Mouse (Mus musculus): ENCODE results near the gene Cd47. TPM values are rescaled to one million over a fixed set of nuclear protein-coding genes. Genes with fewer than 3 reads are reported as not detected.

Gene Cd47
- polyA plus RNA-seq, 1 experiment from 2014 or later: 32.2 TPM

GRCm38 (mm10) chr16:49894624-49895023, 94.3 kb downstream of the Cd47 start:
- no peak for DNase-seq (ENCODE audit: low spot score)
- H3K4me1 ChIP-seq: 0 out of 2 replicates have a peak, but pooled peaks cover 7% of the 10 kb centered on the region
- peaks cover 16% of the 10 kb centered on the region for H3K36me3 ChIP-seq (replicated peaks)
- H3K27me3 ChIP-seq (replicated peaks; ENCODE audit: low read depth, poor library complexity, severe bottlenecking): no peaks in the 10 kb centered on the region
- 60% methylated on average over 4 of the region's 4 CpGs for WGBS
- H3K4me3 ChIP-seq: no peak overlapping the region
- H3K27ac ChIP-seq (replicated peaks): no peak overlapping the region
- peaks cover 3% of the 10 kb centered on the region; the same call in 1 of the 2 replicates for H3K9me3 ChIP-seq

GRCm38 (mm10) chr16:49896132-49896531, 95.8 kb downstream of the Cd47 start:
- peaks cover 16% of the 10 kb centered on the region for H3K36me3 ChIP-seq (replicated peaks)
- WGBS: 77% methylated on average over 8 of the region's 8 CpGs
- H3K4me3 ChIP-seq: no peak overlapping the region
- no peak overlapping the region for H3K27ac ChIP-seq (replicated peaks)
- no peaks in the 10 kb centered on the region for H3K27me3 ChIP-seq (replicated peaks; ENCODE audit: low read depth, poor library complexity, severe bottlenecking)
- H3K9me3 ChIP-seq: peaks cover 3% of the 10 kb centered on the region; the same call in 1 of the 2 replicates
- 0 out of 2 replicates have a peak, but pooled peaks cover 7% of the 10 kb centered on the region for H3K4me1 ChIP-seq
- no peak for DNase-seq (ENCODE audit: low spot score)

GRCm38 (mm10) chr16:49901395-49901794, 101.1 kb downstream of the Cd47 start:
- no peak for DNase-seq (ENCODE audit: low spot score)
- peaks cover 14% of the 10 kb centered on the region for H3K36me3 ChIP-seq (replicated peaks)
- H3K27me3 ChIP-seq (replicated peaks; ENCODE audit: low read depth, poor library complexity, severe bottlenecking): no peaks in the 10 kb centered on the region
- no peaks in the 10 kb centered on the region for H3K9me3 ChIP-seq
- no peak overlapping the region for H3K4me3 ChIP-seq
- H3K4me1 ChIP-seq: peaks cover 21% of the 10 kb centered on the region
- no peak overlapping the region for H3K27ac ChIP-seq (replicated peaks)

GRCm38 (mm10) chr16:49902083-49902482, 101.8 kb downstream of the Cd47 start:
- Histone ChIP-seq H3K4me1 (peaks cover 28% of the 10 kb centered on the region), H3K9me3 (no peaks in the 10 kb centered on the region), H3K4me3 (no peak overlapping the region), H3K36me3 (replicated peaks) (peaks cover 14% of the 10 kb centered on the region), H3K27ac (replicated peaks) (no peak overlapping the region), H3K27me3 (replicated peaks; ENCODE audit: low read depth, poor library complexity, severe bottlenecking) (no peaks in the 10 kb centered on the region)
- 95% methylated on average over 5 of the region's 5 CpGs for WGBS
- no peak for DNase-seq (ENCODE audit: low spot score)

- WGBS: 91% methylated on average over 10 of the region's 10 CpGs
- Histone ChIP-seq H3K27ac (replicated peaks) (peak overlapping the region; percentile 72), H3K9me3 (no peaks in the 10 kb centered on the region), H3K4me1 (peaks cover 35% of the 10 kb centered on the region), H3K27me3 (replicated peaks; ENCODE audit: low read depth, poor library complexity, severe bottlenecking) (no peaks in the 10 kb centered on the region), H3K4me3 (no peak overlapping the region), H3K36me3 (replicated peaks) (peaks cover 9% of the 10 kb centered on the region)
- no peak for DNase-seq (ENCODE audit: low spot score)
Observed at GRCm38 (mm10) chr16:49904248-49904930, 104.1 kb downstream of the Cd47 start.

DNA sequence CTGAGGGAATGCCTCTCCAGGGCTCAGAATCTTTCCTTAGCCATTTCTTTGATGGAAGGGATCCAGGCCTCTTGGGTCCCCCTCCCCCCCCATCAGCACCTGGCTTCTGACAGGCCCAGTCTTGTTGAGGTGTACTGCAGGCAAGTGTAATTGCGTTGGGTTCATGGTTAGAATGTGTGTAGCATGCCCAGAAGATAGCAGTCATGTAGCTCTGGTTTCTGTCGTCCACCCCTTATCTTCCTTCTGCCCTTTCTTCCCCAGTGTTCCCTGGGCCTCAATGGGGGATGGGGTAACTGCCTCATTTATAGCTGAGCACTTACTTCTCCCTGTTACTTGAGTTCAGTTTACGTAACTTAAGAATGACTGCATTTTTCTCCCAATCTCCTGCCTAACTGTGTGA, 104.7 kb downstream of the Cd47 start:
- Histone ChIP-seq H3K27ac (replicated peaks) (peak overlapping the region; percentile 72), H3K27me3 (replicated peaks; ENCODE audit: low read depth, poor library complexity, severe bottlenecking) (no peaks in the 10 kb centered on the region), H3K36me3 (replicated peaks) (peaks cover 8% of the 10 kb centered on the region), H3K4me3 (no peak overlapping the region), H3K9me3 (no peaks in the 10 kb centered on the region), H3K4me1 (peaks cover 38% of the 10 kb centered on the region)
- WGBS: 56% methylated on average over 3 of the region's 3 CpGs
- peak; percentile 32 for DNase-seq (ENCODE audit: low spot score)

- H3K36me3 ChIP-seq (replicated peaks): peaks cover 8% of the 10 kb centered on the region
- 45% methylated on average over 8 of the region's 8 CpGs for WGBS
- H3K27me3 ChIP-seq (replicated peaks; ENCODE audit: low read depth, poor library complexity, severe bottlenecking): no peaks in the 10 kb centered on the region
- no peaks in the 10 kb centered on the region for H3K9me3 ChIP-seq
- peak overlapping the region; percentile 72 for H3K27ac ChIP-seq (replicated peaks)
- no peak overlapping the region for H3K4me3 ChIP-seq
- DNase-seq (ENCODE audit: low spot score): peak; percentile 67
- H3K4me1 ChIP-seq: peaks cover 38% of the 10 kb centered on the region
Observed at GRCm38 (mm10) chr16:49905601-49906001, 105.3 kb downstream of the Cd47 start.

GRCm38 (mm10) chr16:49906066-49906465, 105.7 kb downstream of the Cd47 start:
- H3K27ac ChIP-seq (replicated peaks): peak overlapping the region; percentile 72
- WGBS: 21% methylated on average over 5 of the region's 5 CpGs
- H3K4me3 ChIP-seq: no peak overlapping the region
- H3K27me3 ChIP-seq (replicated peaks; ENCODE audit: low read depth, poor library complexity, severe bottlenecking): no peaks in the 10 kb centered on the region
- peak; percentile 38 for DNase-seq (ENCODE audit: low spot score)
- H3K36me3 ChIP-seq (replicated peaks): peaks cover 8% of the 10 kb centered on the region
- H3K9me3 ChIP-seq: no peaks in the 10 kb centered on the region
- H3K4me1 ChIP-seq: peaks cover 38% of the 10 kb centered on the region

- no peaks in the 10 kb centered on the region for H3K27me3 ChIP-seq (replicated peaks; ENCODE audit: low read depth, poor library complexity, severe bottlenecking)
- no peak for DNase-seq (ENCODE audit: low spot score)
- 82% methylated on average over 2 of the region's 2 CpGs for WGBS
- H3K27ac ChIP-seq (replicated peaks): no peak overlapping the region
- peaks cover 8% of the 10 kb centered on the region for H3K36me3 ChIP-seq (replicated peaks)
- no peaks in the 10 kb centered on the region for H3K9me3 ChIP-seq
- peaks cover 38% of the 10 kb centered on the region for H3K4me1 ChIP-seq
- H3K4me3 ChIP-seq: no peak overlapping the region
Observed at GRCm38 (mm10) chr16:49906940-49907339, 106.6 kb downstream of the Cd47 start.

DNA sequence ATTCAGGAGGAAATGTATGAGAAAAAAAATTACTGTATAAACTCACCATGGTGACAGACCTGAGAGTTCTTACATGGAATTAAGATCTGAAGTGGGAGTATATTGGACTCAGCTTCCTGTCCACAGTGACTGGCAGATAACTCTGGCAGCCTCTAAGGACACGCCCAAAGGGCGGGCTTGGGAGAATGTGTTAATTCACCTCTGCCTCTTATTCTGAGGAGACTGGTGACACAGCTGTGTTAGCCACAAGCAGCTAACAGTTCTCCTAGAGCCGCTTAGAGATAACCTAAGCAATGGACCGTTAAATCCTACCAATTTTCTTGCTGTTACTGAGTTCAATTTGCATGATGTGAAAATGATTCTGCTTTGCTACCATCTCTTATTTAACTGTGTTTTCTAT, 107.0 kb downstream of the Cd47 start:
- Histone ChIP-seq H3K27ac (replicated peaks) (no peak overlapping the region), H3K4me3 (no peak overlapping the region), H3K36me3 (replicated peaks) (peaks cover 8% of the 10 kb centered on the region), H3K27me3 (replicated peaks; ENCODE audit: low read depth, poor library complexity, severe bottlenecking) (no peaks in the 10 kb centered on the region), H3K4me1 (peaks cover 38% of the 10 kb centered on the region), H3K9me3 (no peaks in the 10 kb centered on the region)
- WGBS: 47% methylated on average over 4 of the region's 4 CpGs
- DNase-seq (ENCODE audit: low spot score): peak; percentile 26

- Histone ChIP-seq H3K4me1 (peaks cover 35% of the 10 kb centered on the region), H3K27ac (replicated peaks) (no peak overlapping the region), H3K27me3 (replicated peaks; ENCODE audit: low read depth, poor library complexity, severe bottlenecking) (no peaks in the 10 kb centered on the region), H3K9me3 (no peaks in the 10 kb centered on the region), H3K36me3 (replicated peaks) (peaks cover under 1% of the 10 kb centered on the region; the same call in 1 of the 2 replicates), H3K4me3 (no peak overlapping the region)
- DNase-seq (ENCODE audit: low spot score): no peak
- 81% methylated on average over 8 of the region's 8 CpGs for WGBS
Observed at GRCm38 (mm10) chr16:49909536-49909935, 109.2 kb downstream of the Cd47 start.

DNA sequence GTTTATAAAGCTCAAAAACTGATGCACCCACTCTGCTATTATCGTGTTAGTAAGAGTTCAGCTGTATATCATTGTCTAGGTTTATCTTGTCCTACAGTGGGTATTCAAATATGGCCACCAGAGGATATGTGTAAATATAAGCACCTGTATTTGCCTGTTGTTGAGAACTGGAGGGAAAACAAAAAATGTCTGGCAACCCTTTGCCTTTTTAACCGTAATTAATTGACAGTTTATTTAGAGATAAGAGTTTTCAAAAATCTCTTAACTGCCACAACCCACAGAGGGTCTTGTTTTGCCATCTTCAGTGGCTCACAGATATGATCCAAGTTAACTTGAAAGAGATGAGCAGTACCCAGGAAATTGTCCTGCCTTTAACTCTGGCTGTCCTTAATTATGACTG, 113.8 kb downstream of the Cd47 start:
- Histone ChIP-seq H3K4me1 (peaks cover 4% of the 10 kb centered on the region), H3K27me3 (replicated peaks; ENCODE audit: low read depth, poor library complexity, severe bottlenecking) (no peaks in the 10 kb centered on the region), H3K27ac (replicated peaks) (no peak overlapping the region), H3K9me3 (no peaks in the 10 kb centered on the region), H3K4me3 (no peak overlapping the region), H3K36me3 (replicated peaks) (no peaks in the 10 kb centered on the region)
- DNase-seq (ENCODE audit: low spot score): no peak
- WGBS: 92% methylated on average over 2 of the region's 2 CpGs
